Mouse (Mus musculus) B cell, adult 62 days (primary cell): ENCODE data around the gene Olfr45. TPM values are rescaled to one million over a fixed set of nuclear protein-coding genes. Genes with fewer than 3 reads are reported as not detected.

Experiments used
- total RNA-seq: library from RNA; stranded (reverse); gene quantifications from 4 replicates; pipeline ENCODE4 v1.2.4, GENCODE M21; 2023

Olfr45 gene
- total RNA-seq: not detected in 4 replicates

GRCm38 (mm10) chr7:140681651-140682050 lies at the start of gene Olfr45:
Gene Olfr45 (plus strand): TSS chr7:140681951.

GRCm38 (mm10) chr7:140646152-140646551 lies 35.6 kb upstream of the Olfr45 start, which contains the start of gene Olfr53:
Gene Olfr53 (plus strand): TSS chr7:140646452.

GRCm38 (mm10) chr7:140659630-140660029 lies 22.1 kb upstream of the Olfr45 start, which contains the start of gene Olfr539:
Gene Olfr539 (plus strand): TSS chr7:140659930.

GRCm38 (mm10) chr7:140696967-140697366 lies 15.2 kb downstream of the Olfr45 start, which contains the start of gene Olfr541:
Gene Olfr541 (plus strand): TSS chr7:140697267.

Other genes starting within 250 kb of the Olfr45 start
- not detected in 4 replicates for gene Olfr533, start 218.6 kb upstream of the Olfr45 start, total RNA-seq
- not detected in 4 replicates for gene Olfr535, start 197.7 kb upstream of the Olfr45 start, total RNA-seq
- not detected in 4 replicates for gene Olfr536, start 174.6 kb upstream of the Olfr45 start, total RNA-seq
- gene Olfr538, start 114.1 kb upstream of the Olfr45 start, total RNA-seq: not detected in 4 replicates
- gene Olfr46, start 80.7 kb upstream of the Olfr45 start, total RNA-seq: not detected in 4 replicates
- not detected in 4 replicates for gene Olfr61, start 53.0 kb upstream of the Olfr45 start, total RNA-seq
- gene Olfr53, start 35.5 kb upstream of the Olfr45 start, total RNA-seq: not detected in 4 replicates
- gene Olfr539, start 22.0 kb upstream of the Olfr45 start, total RNA-seq: not detected in 4 replicates
- not detected in 4 replicates for gene Olfr541, start 15.3 kb downstream of the Olfr45 start, total RNA-seq
- gene Cyp2e1, start 81.8 kb downstream of the Olfr45 start, total RNA-seq: not detected in 4 replicates
- not detected in 4 replicates for gene Syce1, start 105.9 kb downstream of the Olfr45 start, total RNA-seq
- gene Zfp941, start 140.2 kb downstream of the Olfr45 start, total RNA-seq: not detected in 4 replicates
- not detected in 4 replicates for gene Urah, start 153.1 kb downstream of the Olfr45 start, total RNA-seq
- not detected in 4 replicates for gene Scgb1c1, start 163.6 kb downstream of the Olfr45 start, total RNA-seq
- gene Odf3, start 165.9 kb downstream of the Olfr45 start, total RNA-seq: not detected in 4 replicates
- gene Gm45785, start 174.4 kb downstream of the Olfr45 start, total RNA-seq: not detected in 4 replicates
- gene Ric8a, start 175.0 kb downstream of the Olfr45 start, total RNA-seq: 93.4 to 117 TPM (median 99.1 TPM) in 4 replicates
- 18.9 to 23.9 TPM (median 22.0 TPM) in 4 replicates for gene Bet1l, start 175.6 kb downstream of the Olfr45 start, total RNA-seq
- gene Psmd13, start 200.0 kb downstream of the Olfr45 start, total RNA-seq: 76.1 to 84.1 TPM (median 77.2 TPM) in 4 replicates
- 7.3 to 10.8 TPM (median 8.6 TPM) in 4 replicates for gene Sirt3, start 200.4 kb downstream of the Olfr45 start, total RNA-seq
- not detected in 4 replicates for gene Cox8b, start 218.5 kb downstream of the Olfr45 start, total RNA-seq
- not detected in 4 replicates for gene Nlrp6, start 239.0 kb downstream of the Olfr45 start, total RNA-seq